Mouse (Mus musculus) kidney, embryonic 14.5 days (tissue): ENCODE measurements around the gene Prkab1. TPM values are rescaled to one million over a fixed set of nuclear protein-coding genes. Genes with fewer than 3 reads are reported as not detected.
A peak's percentile ranks its signal among the peaks of the same experiment; 100 is the strongest.

ENCODE experiments used
- ATAC-seq: fragments of 200-750 bp; cut with Nextera tagmentation; 2 replicates; pipeline ENCODE4 v1.8.0; 2017; ENCODE audit warnings: moderate number of reproducible peaks, mild to moderate bottlenecking, moderate TSS enrichment, moderate library complexity; ENCODE audit not compliant: low FRiP score, low TSS enrichment
- H3K27ac ChIP-seq: fragments of 300-500 bp; sonication (generic); 2 replicates; pipeline ENCODE4 v1.5.1; 2014; ENCODE audit warnings: low read depth, mild to moderate bottlenecking, low read length, moderate library complexity, mixed read lengths
- H3K27me3 ChIP-seq: fragments of 300-500 bp; sonication (generic); 2 replicates; pipeline ENCODE4 v1.6.1; 2014; ENCODE audit warnings: mild to moderate bottlenecking, low read length; ENCODE audit not compliant: control insufficient read depth, insufficient read depth
- H3K36me3 ChIP-seq: fragments of 300-500 bp; sonication (generic); 2 replicates; pipeline ENCODE4 v1.6.1; 2014; ENCODE audit warnings: low read length, mixed read lengths; ENCODE audit not compliant: control insufficient read depth, insufficient read depth
- H3K4me1 ChIP-seq: fragments of 300-500 bp; sonication (generic); 2 replicates; pipeline ENCODE4 v1.6.1; 2014; ENCODE audit warnings: low read length, mixed read lengths; ENCODE audit not compliant: control insufficient read depth, insufficient read depth
- H3K4me2 ChIP-seq: fragments of 300-500 bp; sonication (generic); replicated peaks from 2 replicates; pipeline ENCODE4 v1.6.1; 2014; ENCODE audit warnings: low read depth, mild to moderate bottlenecking, low read length
- H3K4me3 ChIP-seq: fragments of 300-500 bp; sonication (generic); 2 replicates; pipeline ENCODE4 v1.5.1; 2014; ENCODE audit warnings: mild to moderate bottlenecking, low read length
- H3K9ac ChIP-seq: fragments of 300-500 bp; sonication (generic); 2 replicates; pipeline ENCODE4 v1.6.1; 2014; ENCODE audit warnings: low read depth, mild to moderate bottlenecking, low read length, moderate library complexity
- H3K9me3 ChIP-seq: fragments of 300-500 bp; sonication (generic); 2 replicates; pipeline ENCODE4 v1.6.1; 2016; ENCODE audit warnings: low read length; ENCODE audit not compliant: control insufficient read depth
- WGBS: fragments of 180-500 bp; shearing (Covaris S2); extraction: QIAGEN DNeasy Blood & Tissue Kit; methylation state at CpG from one replicate; pipeline ENCODE4 v1.1.7; 2014; 5-methylcytosine and 5-hydroxymethylcytosine counted together
- polyA plus RNA-seq: library from polyadenylated mRNA; unstranded; fragments of >200 nt; fragmentation: Nextera tagmentation; extraction: Ambion mirVana; gene quantifications from 2 replicates; pipeline ENCODE4 v1.2.1, GENCODE M21; 2014

Gene Prkab1
- polyA plus RNA-seq, 1 experiment from 2014 or later, result 85.5 TPM

GRCm38 (mm10) chr5:116023251-116023661 lies 1.1 kb downstream of the Prkab1 start:
- Histone ChIP-seq H3K9ac (peak overlapping the region; percentile 74), H3K27me3 (no peaks in the 10 kb centered on the region), H3K9me3 (no peaks in the 10 kb centered on the region), H3K4me2 (peak overlapping the region; percentile 63), H3K4me3 (peak overlapping the region; percentile 67), H3K36me3 (peaks cover 37% of the 10 kb centered on the region), H3K27ac (no peak overlapping the region; the same call in 1 of the 2 replicates), H3K4me1 (peaks cover 10% of the 10 kb centered on the region; the same call in 1 of the 2 replicates)
- no peak for ATAC-seq
- WGBS, result 17% methylated on average over 8 of the region's 8 CpGs

- no peak overlapping the region for H3K27ac ChIP-seq
- peak overlapping the region; percentile 23; the same call in 1 of the 2 replicates for H3K9ac ChIP-seq
- peak overlapping the region; percentile 63 for H3K4me2 ChIP-seq
Observed at GRCm38 (mm10) chr5:116022658-116023200, 1.6 kb downstream of the Prkab1 start.

GRCm38 (mm10) chr5:116022131-116022530 lies 2.2 kb downstream of the Prkab1 start:
- Histone ChIP-seq H3K27ac (no peak overlapping the region), H3K27me3 (no peaks in the 10 kb centered on the region), H3K9ac (no peak overlapping the region; the same call in 1 of the 2 replicates), H3K4me3 (peak overlapping the region; percentile 2; the same call in 1 of the 2 replicates), H3K36me3 (peaks cover 48% of the 10 kb centered on the region), H3K9me3 (no peaks in the 10 kb centered on the region), H3K4me1 (peaks cover 10% of the 10 kb centered on the region; the same call in 1 of the 2 replicates), H3K4me2 (no peak overlapping the region)
- WGBS, result 89% methylated on average over 12 of the region's 12 CpGs
- ATAC-seq, result no peak

More at GRCm38 (mm10) chr5:116022658-116023200, 1.6 kb downstream of the Prkab1 start:
- ATAC-seq, result no peak
- H3K27me3 ChIP-seq, result no peaks in the 10 kb centered on the region
- no peaks in the 10 kb centered on the region for H3K9me3 ChIP-seq
- H3K4me3 ChIP-seq, result peak overlapping the region; percentile 67
- 81% methylated on average over 7 of the region's 7 CpGs for WGBS
- H3K36me3 ChIP-seq, result peaks cover 42% of the 10 kb centered on the region
- peaks cover 10% of the 10 kb centered on the region; the same call in 1 of the 2 replicates for H3K4me1 ChIP-seq

- Histone ChIP-seq H3K9ac (no peak overlapping the region; the same call in 1 of the 2 replicates), H3K36me3 (peaks cover 54% of the 10 kb centered on the region), H3K4me2 (no peak overlapping the region), H3K27me3 (no peaks in the 10 kb centered on the region), H3K9me3 (no peaks in the 10 kb centered on the region), H3K4me3 (no peak overlapping the region), H3K27ac (no peak overlapping the region), H3K4me1 (peaks cover 10% of the 10 kb centered on the region; the same call in 1 of the 2 replicates)
- no peak for ATAC-seq
- WGBS, result 93% methylated on average over 14 of the region's 14 CpGs
Observed at GRCm38 (mm10) chr5:116021552-116021951, 2.8 kb downstream of the Prkab1 start.

- Histone ChIP-seq H3K4me1 (peaks cover 10% of the 10 kb centered on the region; the same call in 1 of the 2 replicates), H3K4me2 (no peak overlapping the region), H3K27ac (peak overlapping the region; percentile 26; the same call in 1 of the 2 replicates), H3K9me3 (no peaks in the 10 kb centered on the region), H3K27me3 (no peaks in the 10 kb centered on the region), H3K9ac (no peak overlapping the region), H3K4me3 (no peak overlapping the region), H3K36me3 (peaks cover 76% of the 10 kb centered on the region)
- WGBS, result 36% methylated on average over 11 of the region's 11 CpGs
- no peak for ATAC-seq
Observed at GRCm38 (mm10) chr5:116019371-116019770, 4.9 kb downstream of the Prkab1 start.

- Histone ChIP-seq H3K4me3 (no peak overlapping the region), H3K9ac (no peak overlapping the region), H3K27me3 (no peaks in the 10 kb centered on the region), H3K27ac (peak overlapping the region; percentile 26; the same call in 1 of the 2 replicates), H3K36me3 (peaks cover 82% of the 10 kb centered on the region), H3K4me2 (no peak overlapping the region), H3K9me3 (no peaks in the 10 kb centered on the region), H3K4me1 (peaks cover 10% of the 10 kb centered on the region; the same call in 1 of the 2 replicates)
- ATAC-seq, result no peak
- 54% methylated on average over 6 of the region's 6 CpGs for WGBS
Observed at GRCm38 (mm10) chr5:116018784-116019183, 5.5 kb downstream of the Prkab1 start.

- Histone ChIP-seq H3K4me3 (no peak overlapping the region), H3K4me2 (no peak overlapping the region), H3K9me3 (no peaks in the 10 kb centered on the region), H3K27ac (no peak overlapping the region), H3K9ac (no peak overlapping the region), H3K27me3 (no peaks in the 10 kb centered on the region), H3K36me3 (peaks cover 87% of the 10 kb centered on the region), H3K4me1 (peaks cover 10% of the 10 kb centered on the region; the same call in 1 of the 2 replicates)
- 92% methylated on average over 9 of the region's 9 CpGs for WGBS
- ATAC-seq, result no peak
Observed at GRCm38 (mm10) chr5:116018196-116018595, 6.1 kb downstream of the Prkab1 start.

GRCm38 (mm10) chr5:116017391-116017790 lies 6.9 kb downstream of the Prkab1 start:
- Histone ChIP-seq H3K9ac (no peak overlapping the region), H3K4me2 (no peak overlapping the region), H3K4me1 (peaks cover 10% of the 10 kb centered on the region; the same call in 1 of the 2 replicates), H3K36me3 (peaks cover 93% of the 10 kb centered on the region), H3K9me3 (no peaks in the 10 kb centered on the region), H3K27me3 (no peaks in the 10 kb centered on the region), H3K27ac (no peak overlapping the region), H3K4me3 (no peak overlapping the region)
- WGBS, result 92% methylated on average over 8 of the region's 8 CpGs
- ATAC-seq, result no peak

GRCm38 (mm10) chr5:116016542-116016941 lies 7.8 kb downstream of the Prkab1 start:
- Histone ChIP-seq H3K4me2 (no peak overlapping the region), H3K27me3 (no peaks in the 10 kb centered on the region), H3K36me3 (peaks cover 87% of the 10 kb centered on the region), H3K9ac (no peak overlapping the region), H3K27ac (no peak overlapping the region), H3K9me3 (no peaks in the 10 kb centered on the region), H3K4me1 (peaks cover 10% of the 10 kb centered on the region; the same call in 1 of the 2 replicates), H3K4me3 (no peak overlapping the region)
- 91% methylated on average over 5 of the region's 5 CpGs for WGBS
- ATAC-seq, result no peak
